8 mouse cellular contexts compared by ENCODE assay signal in genomic region chr7:143052626-143053007, GRCm38 (mm10). TPM values are rescaled to one million over a fixed set of nuclear protein-coding genes. Genes with fewer than 3 reads are reported as not detected.
DNase-seq lines count a peak whose midpoint lies in the region; ATAC-seq and TF ChIP-seq lines count a peak whose summit lies in the region.

TSS of gene Cd81 (plus strand) at chr7:143052739.

- TF ChIP-seq RAD21 in CH12.LX (IDR thresholded peaks at IDR 0.05; ENCODE audit: low read depth, low read length), result no peak

- H3K4me1 ChIP-seq in CH12.LX (ENCODE audit: control insufficient read depth in 1 of 2, insufficient read depth in 2 of 2), result peaks cover 27 to 56% of the 10 kb centered on the region in 2 experiments
- peaks cover 15% of the 10 kb centered on the region for H3K4me1 ChIP-seq in forebrain, embryonic 11.5 days (replicated peaks; ENCODE audit: control insufficient read depth, insufficient read depth, low read length)
- H3K4me1 ChIP-seq in heart, embryonic 14.5 days (ENCODE audit: control insufficient read depth in 2 of 2, insufficient read depth in 2 of 2, low read length in 2 of 2), result peaks cover 49 to 59% of the 10 kb centered on the region in 2 experiments
- peaks cover 39% of the 10 kb centered on the region for H3K4me1 ChIP-seq in liver, embryonic 11.5 days (replicated peaks; ENCODE audit: control insufficient read depth, insufficient read depth, low read length)

- in situ Hi-C loops in CH12.LX (cut with MboI; ENCODE audit: low pct_ligation_motif_present, low pct_unique_long_range_greater_than_20kb, low sequenced_read_pairs), result no loop called here

- under 1% methylated on average over 37 of the region's 37 CpGs for WGBS in forebrain, embryonic 11.5 days
- WGBS in heart, embryonic 14.5 days, result 0% methylated on average over 37 of the region's 37 CpGs
- under 1% methylated on average over 37 of the region's 37 CpGs for WGBS in liver, embryonic 11.5 days

- peak within 1 kb of the TSS; percentile 95 for H3ac ChIP-seq in myocyte (ENCODE audit: control insufficient read depth, insufficient read length)

- TF ChIP-seq EP300 in CH12.LX (IDR thresholded peaks at IDR 0.05; ENCODE audit: low read length), result no peak

- H3K27me3 ChIP-seq in CH12.LX (replicated peaks) (no peaks in the 10 kb centered on the region), myocyte (ENCODE audit: control insufficient read depth, insufficient read depth, insufficient read length) (no peaks in the 10 kb centered on the region)
- H3K27me3 ChIP-seq in forebrain, embryonic 11.5 days (ENCODE audit: control insufficient read depth, insufficient read depth, low read length), result no peaks in the 10 kb centered on the region
- H3K27me3 ChIP-seq in heart, embryonic 14.5 days (ENCODE audit: control insufficient read depth, insufficient read depth, low read length), result no peaks in the 10 kb centered on the region
- H3K27me3 ChIP-seq in liver, embryonic 11.5 days (replicated peaks; ENCODE audit: control insufficient read depth, insufficient read depth, low read length), result no peaks in the 10 kb centered on the region
- H3K27me3 ChIP-seq in splenic B cell, adult 2 months (ENCODE audit: control insufficient read depth, insufficient read depth, low read length, poor library complexity, severe bottlenecking), result no peaks in the 10 kb centered on the region

- peak; percentile 100 for TF ChIP-seq POLR2A in CH12.LX (IDR thresholded peaks at IDR 0.05; ENCODE audit: low read depth, low read length)
- TF ChIP-seq POLR2A in myocyte (IDR thresholded peaks at IDR 0.05; ENCODE audit: insufficient read length, low read depth), result peak; percentile 94

- dilution Hi-C loops in CH12.LX (cut with MboI; ENCODE audit: extremely low pct_ligation_motif_present, extremely low pct_unique_long_range_greater_than_20kb, low sequenced_read_pairs), result no loop called here

- peak within 1 kb of the TSS; percentile 79 to 91 (median 90) for H3K4me3 ChIP-seq in CH12.LX (replicated peaks in 1 of 3; ENCODE audit: low read depth in 2 of 3, low read length in 2 of 3, poor library complexity in 1 of 3)
- H3K4me3 ChIP-seq in forebrain, embryonic 11.5 days (ENCODE audit: low read depth, low read length), result peak within 1 kb of the TSS; percentile 64
- peak within 1 kb of the TSS; percentile 67 to 100 for H3K4me3 ChIP-seq in heart, embryonic 14.5 days (ENCODE audit: control insufficient read depth in 1 of 2, insufficient read depth in 1 of 2, low read depth in 1 of 2, low read length in 2 of 2)
- peak within 1 kb of the TSS; percentile 75 for H3K4me3 ChIP-seq in liver, embryonic 11.5 days (ENCODE audit: low read depth, low read length)
- H3K4me3 ChIP-seq in myocyte, result peak within 1 kb of the TSS; percentile 99

- DNase-seq in CH12.LX (ENCODE audit: extremely low read depth), result peak; percentile 68
- peak; percentile 73 for DNase-seq in c-Kit-positive CD71-positive TER-119-negative erythroid progenitor cells, embryonic 14.5 days (ENCODE audit: low read depth)
- DNase-seq in forebrain, embryonic 11.5 days (ENCODE audit: low spot score), result peak; percentile 91
- DNase-seq in kidney, postnatal 10 days, result peak; percentile 94
- peak; percentile 94 for DNase-seq in liver, embryonic 11.5 days (ENCODE audit: low spot score)
- peak; percentile 80 for DNase-seq in splenic B cell, adult 2 months (ENCODE audit: low read depth, low spot score)

- ATAC-seq in forebrain, embryonic 11.5 days (replicated peaks; ENCODE audit: low FRiP score), result peak; percentile 80
- ATAC-seq in heart, embryonic 14.5 days (ENCODE audit: insufficient number of reproducible peaks, insufficient read depth, low FRiP score, low read depth), result peak; percentile 82
- peak; percentile 86 for ATAC-seq in liver, embryonic 11.5 days (replicated peaks; ENCODE audit: low FRiP score)

- peak within 1 kb of the TSS; percentile 84 for H3K27ac ChIP-seq in CH12.LX (ENCODE audit: insufficient read depth, low read depth)
- peak within 1 kb of the TSS; percentile 20; the same call in 1 of the 2 replicates for H3K27ac ChIP-seq in forebrain, embryonic 11.5 days (ENCODE audit: low read depth, low read length)
- peak within 1 kb of the TSS; percentile 87 to 99 for H3K27ac ChIP-seq in heart, embryonic 14.5 days (replicated peaks in 1 of 2; ENCODE audit: control insufficient read depth in 1 of 2, insufficient read depth in 1 of 2, low read depth in 2 of 2, low read length in 2 of 2)
- peak within 1 kb of the TSS; percentile 79 for H3K27ac ChIP-seq in liver, embryonic 11.5 days (ENCODE audit: low read depth, low read length)

- no peaks in the 10 kb centered on the region for H3K9me3 ChIP-seq in CH12.LX (replicated peaks; ENCODE audit: low read length)
- H3K9me3 ChIP-seq in forebrain, embryonic 11.5 days (ENCODE audit: control insufficient read depth, low read length), result no peaks in the 10 kb centered on the region
- H3K9me3 ChIP-seq in heart, embryonic 14.5 days (ENCODE audit: control insufficient read depth, low read length), result no peaks in the 10 kb centered on the region
- no peaks in the 10 kb centered on the region for H3K9me3 ChIP-seq in liver, embryonic 11.5 days (ENCODE audit: control insufficient read depth, low read length)

- no peak for TF ChIP-seq CTCF in CH12.LX (conservative IDR thresholded peaks at IDR 0.05 in 1 of 2, IDR thresholded peaks at IDR 0.05 in 1 of 2; ENCODE audit: low read depth in 2 of 2, low read length in 2 of 2)

- H3K79me2 ChIP-seq in CH12.LX (replicated peaks; ENCODE audit: control insufficient read depth, extremely low read depth, insufficient read depth, poor library complexity, severe bottlenecking), result peaks cover 50% of the 10 kb centered on the region
- H3K79me2 ChIP-seq in myocyte (ENCODE audit: control insufficient read depth, insufficient read depth), result peaks cover 48% of the 10 kb centered on the region

- peak within 1 kb of the TSS; percentile 77 for H3K9ac ChIP-seq in CH12.LX (ENCODE audit: insufficient read depth, low read depth)
- H3K9ac ChIP-seq in forebrain, embryonic 11.5 days (ENCODE audit: low read length), result peak within 1 kb of the TSS; percentile 82
- H3K9ac ChIP-seq in heart, embryonic 14.5 days (ENCODE audit: low read length), result peak within 1 kb of the TSS; percentile 100
- H3K9ac ChIP-seq in liver, embryonic 11.5 days (ENCODE audit: low read depth, low read length), result peak within 1 kb of the TSS; percentile 93

- peaks cover 21 to 38% of the 10 kb centered on the region in 2 experiments for H3K36me3 ChIP-seq in CH12.LX (replicated peaks in 1 of 2; ENCODE audit: control insufficient read depth in 1 of 2, insufficient read depth in 1 of 2, low read length in 1 of 2)
- H3K36me3 ChIP-seq in forebrain, embryonic 11.5 days (ENCODE audit: control insufficient read depth, insufficient read depth, low read length), result no peaks in the 10 kb centered on the region
- peaks cover 30% of the 10 kb centered on the region for H3K36me3 ChIP-seq in heart, embryonic 14.5 days (ENCODE audit: control insufficient read depth, insufficient read depth, low read length)
- no peaks in the 10 kb centered on the region for H3K36me3 ChIP-seq in liver, embryonic 11.5 days (ENCODE audit: control insufficient read depth, insufficient read depth, low read length)
- peaks cover 4% of the 10 kb centered on the region for H3K36me3 ChIP-seq in myocyte (ENCODE audit: control insufficient read depth, insufficient read depth)
- H3K36me3 ChIP-seq in splenic B cell, adult 2 months (ENCODE audit: control insufficient read depth, insufficient read depth, low read length, poor library complexity, severe bottlenecking), result no peaks in the 10 kb centered on the region; the same call in 1 of the 2 replicates

- H3K4me2 ChIP-seq in CH12.LX (ENCODE audit: insufficient read depth, low read depth, poor library complexity, severe bottlenecking) (peak within 1 kb of the TSS; percentile 78), myocyte (ENCODE audit: low read depth) (peak within 1 kb of the TSS; percentile 99)
- peak within 1 kb of the TSS; percentile 88 for H3K4me2 ChIP-seq in forebrain, embryonic 11.5 days (ENCODE audit: low read depth, low read length, severe bottlenecking)
- H3K4me2 ChIP-seq in heart, embryonic 14.5 days (ENCODE audit: low read length), result peak within 1 kb of the TSS; percentile 92
- H3K4me2 ChIP-seq in liver, embryonic 11.5 days, result peak within 1 kb of the TSS; percentile 80

TF ChIP-seq in CH12.LX, 34 proteins besides CTCF, POLR2A, EP300 and RAD21 (continues in another document):
- TF ChIP-seq MXI1 (IDR thresholded peaks at IDR 0.05; ENCODE audit: low read depth, low read length) (peak; percentile 47; the same call in 1 of the 2 replicates), HCFC1 (IDR thresholded peaks at IDR 0.05; ENCODE audit: low read depth, low read length) (peak; percentile 27; the same call in 1 of the 2 replicates), E2F4 (IDR thresholded peaks at IDR 0.05; ENCODE audit: insufficient replicate concordance, low read depth, low read length) (0 out of 2 replicates have a peak, but pooled peaks have one; percentile 45), KAT2A (IDR thresholded peaks at IDR 0.05; ENCODE audit: insufficient replicate concordance, low read length) (0 out of 2 replicates have a peak, but pooled peaks have one; percentile 20), MYC (IDR thresholded peaks at IDR 0.05; ENCODE audit: low read depth, low read length) (no peak), TBP (conservative IDR thresholded peaks at IDR 0.05; ENCODE audit: low read depth, low read length) (peak; percentile 96), NELFE (IDR thresholded peaks at IDR 0.05; ENCODE audit: low read depth, low read length) (peak; percentile 99)

TF ChIP-seq in myocyte, 11 proteins besides CTCF, POLR2A, EP300 and RAD21:
- TF ChIP-seq USF1 (IDR thresholded peaks at IDR 0.05; ENCODE audit: low read depth), result no peak
- TF ChIP-seq POLR2AphosphoS2 (IDR thresholded peaks at IDR 0.05; ENCODE audit: insufficient read length, low read depth), result peak; percentile 95
- TF ChIP-seq MAX (IDR thresholded peaks at IDR 0.05; ENCODE audit: low read depth), result no peak
- no peak for TF ChIP-seq MYOG (IDR thresholded peaks at IDR 0.05; ENCODE audit: control insufficient read depth in 1 of 3, insufficient read depth in 1 of 3, insufficient read length in 2 of 3, low read depth in 2 of 3)
TF ChIP-seq in myocyte: peak in this region for 1.

RNA-seq across cellular contexts. Expression of gene Cd81, which starts in this region (rescaled TPM):
- total RNA-seq in CH12.LX (2012; rRNA removed) (275 and 327 TPM in 2 replicates), CH12.LX (2014; rRNA removed) (334 and 352 TPM in 2 replicates)
- polyA plus RNA-seq in CH12.LX (2012; ENCODE audit: insufficient read length, low read depth) (318 and 325 TPM in 2 replicates), myocyte (2012; fragmentation: generic; extraction: Trizol) (744 TPM)
- polyA plus RNA-seq in forebrain, embryonic 11.5 days (2014; fragmentation: Nextera tagmentation; extraction: Ambion mirVana), result 216 and 246 TPM in 2 replicates
- 885 and 947 TPM in 2 replicates for polyA plus RNA-seq in heart, embryonic 14.5 days (2014; fragmentation: Nextera tagmentation; extraction: Ambion mirVana)
- polyA plus RNA-seq in liver, embryonic 11.5 days (2014; fragmentation: Nextera tagmentation; extraction: Ambion mirVana), result 273 and 276 TPM in 2 replicates

Comparison
In these comparisons a context has a peak if more than half of its experiments do, and no peak if none do; other contexts are left out.
1. Peak in every context shown above with its lines: DNase-seq, ATAC-seq, H3K4me3 ChIP-seq and H3K27ac ChIP-seq.
2. H3K27ac ChIP-seq: peak in every context shown above with its lines; median percentile 93 in heart, embryonic 14.5 days; 84 in CH12.LX; 79 in liver, embryonic 11.5 days; 20 in forebrain, embryonic 11.5 days.